Mouse (Mus musculus) stomach, embryonic 14.5 days (tissue): ENCODE measurements around the gene Ptpn20. TPM values are rescaled to one million over a fixed set of nuclear protein-coding genes. Genes with fewer than 3 reads are reported as not detected.

Source experiments
- ATAC-seq: fragments of 200-750 bp; cut with Nextera tagmentation; 2 replicates; pipeline ENCODE4 v1.8.0; 2017; ENCODE audit warnings: low read depth, moderate TSS enrichment; ENCODE audit not compliant: insufficient number of reproducible peaks, insufficient read depth, low FRiP score
- H3K27ac ChIP-seq: fragments of 300-500 bp; sonication (generic); 2 replicates; pipeline ENCODE4 v1.5.1; 2014; ENCODE audit warnings: mild to moderate bottlenecking, low read length, moderate library complexity, mixed read lengths
- H3K27me3 ChIP-seq: fragments of 300-500 bp; sonication (generic); 2 replicates; pipeline ENCODE4 v1.6.1; 2014; ENCODE audit warnings: low read length, control low read depth, mixed read lengths; ENCODE audit not compliant: control insufficient read depth, insufficient read depth
- H3K36me3 ChIP-seq: fragments of 300-500 bp; sonication (generic); 2 replicates; pipeline ENCODE4 v1.6.1; 2014; ENCODE audit warnings: mild to moderate bottlenecking, control low read depth, low read length, moderate library complexity, mixed read lengths; ENCODE audit not compliant: control insufficient read depth, insufficient read depth
- H3K4me1 ChIP-seq: fragments of 300-500 bp; sonication (generic); 2 replicates; pipeline ENCODE4 v1.6.1; 2014; ENCODE audit warnings: low read length, control low read depth, mixed read lengths; ENCODE audit not compliant: control insufficient read depth, insufficient read depth
- H3K4me2 ChIP-seq: fragments of 300-500 bp; sonication (generic); replicated peaks from 2 replicates; pipeline ENCODE4 v1.6.1; 2014; ENCODE audit warnings: low read depth, low read length, control low read depth
- H3K4me3 ChIP-seq: fragments of 300-500 bp; sonication (generic); 2 replicates; pipeline ENCODE4 v1.5.1; 2014; ENCODE audit warnings: low read depth, low read length, control low read depth
- H3K9ac ChIP-seq: fragments of 300-500 bp; sonication (generic); replicated peaks from 2 replicates; pipeline ENCODE4 v1.6.1; 2014; ENCODE audit warnings: low read depth, mild to moderate bottlenecking, control low read depth, low read length, moderate library complexity, mixed read lengths
- H3K9me3 ChIP-seq: fragments of 300-500 bp; sonication (generic); 2 replicates; pipeline ENCODE4 v1.6.1; 2016; ENCODE audit warnings: low read depth, low read length, control low read depth; ENCODE audit not compliant: control insufficient read depth
- WGBS: fragments of 180-500 bp; shearing (Covaris S2); extraction: QIAGEN DNeasy Blood & Tissue Kit; methylation state at CpG from one replicate; pipeline ENCODE4 v1.1.7; 2014; 5-methylcytosine and 5-hydroxymethylcytosine counted together
- polyA plus RNA-seq: library from polyadenylated mRNA; unstranded; fragments of >200 nt; fragmentation: Nextera tagmentation; extraction: Ambion mirVana; gene quantifications from 2 replicates; pipeline ENCODE4 v1.2.1, GENCODE M21; 2014

The Ptpn20 gene
- polyA plus RNA-seq, 1 experiment from 2014 or later: 0.10 TPM

DNA sequence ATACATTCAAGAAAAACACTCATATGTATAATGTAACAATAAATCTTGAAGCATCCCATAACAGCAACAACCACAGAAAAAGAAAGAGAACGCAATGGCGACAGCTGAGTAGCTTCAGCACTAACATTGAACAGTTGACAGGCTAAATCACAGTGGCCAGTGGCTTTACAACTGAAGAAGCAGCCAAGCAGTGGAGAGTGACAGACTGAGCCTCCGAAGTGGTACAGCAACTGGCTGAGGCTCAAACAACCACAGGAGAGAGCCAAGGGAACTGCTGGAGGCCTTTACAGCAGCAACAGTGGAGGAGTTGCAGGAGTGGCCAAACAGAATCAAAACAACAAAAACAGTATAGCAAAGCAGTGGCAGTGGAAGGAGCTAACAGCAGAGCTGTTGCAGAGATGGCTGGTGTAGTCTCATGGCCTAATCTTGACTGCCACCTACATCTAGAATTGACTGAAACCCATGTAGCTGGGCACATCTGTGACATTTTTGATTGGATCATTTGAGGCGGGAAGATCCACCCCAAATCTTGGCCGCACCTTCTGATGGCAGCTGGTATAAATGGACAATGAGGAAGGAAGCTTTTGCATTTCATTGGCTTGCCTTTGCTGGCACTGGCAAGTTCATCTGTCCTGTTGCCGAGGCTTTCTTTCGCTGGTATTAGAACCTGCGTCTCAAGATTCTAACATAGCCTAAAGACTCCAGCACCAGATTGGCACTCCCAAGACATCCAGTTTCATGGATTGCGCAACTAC lies 9.5 kb downstream of the Ptpn20 start:
- no peaks in the 10 kb centered on the region for H3K4me1 ChIP-seq
- no peak overlapping the region for H3K27ac ChIP-seq
- no peaks in the 10 kb centered on the region for H3K36me3 ChIP-seq
- no peak overlapping the region for H3K9ac ChIP-seq
- 89% methylated on average over 9 of the region's 9 CpGs for WGBS
- no peaks in the 10 kb centered on the region for H3K27me3 ChIP-seq
- no peak overlapping the region for H3K4me3 ChIP-seq
- H3K9me3 ChIP-seq: no peaks in the 10 kb centered on the region
- ATAC-seq: no peak
- H3K4me2 ChIP-seq: no peak overlapping the region

DNA sequence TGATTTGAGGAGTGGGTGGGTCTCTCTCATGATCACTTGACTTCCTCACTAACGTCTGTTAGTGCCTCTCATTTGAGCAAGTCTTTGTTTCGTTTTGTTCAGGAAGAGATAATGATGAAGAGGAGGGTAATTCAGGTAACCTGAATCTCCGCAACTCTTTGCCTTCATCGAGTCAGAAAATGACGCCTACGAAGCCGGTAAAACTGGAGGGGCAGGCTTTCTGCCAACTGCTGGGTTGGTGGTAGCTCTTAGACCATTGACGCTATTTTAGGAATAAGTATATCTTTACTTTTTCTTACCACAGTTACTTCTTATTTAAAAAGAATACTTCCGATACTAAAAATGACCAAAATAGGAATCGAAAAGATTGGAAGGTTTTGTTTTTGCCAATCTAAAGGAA lies 18.4 kb downstream of the Ptpn20 start:
- no peak for ATAC-seq
- Histone ChIP-seq H3K27me3 (no peaks in the 10 kb centered on the region), H3K4me3 (no peak overlapping the region), H3K36me3 (no peaks in the 10 kb centered on the region), H3K27ac (no peak overlapping the region), H3K9ac (no peak overlapping the region), H3K4me2 (no peak overlapping the region), H3K9me3 (no peaks in the 10 kb centered on the region), H3K4me1 (no peaks in the 10 kb centered on the region)
- WGBS: 84% methylated on average over 10 of the region's 10 CpGs

DNA sequence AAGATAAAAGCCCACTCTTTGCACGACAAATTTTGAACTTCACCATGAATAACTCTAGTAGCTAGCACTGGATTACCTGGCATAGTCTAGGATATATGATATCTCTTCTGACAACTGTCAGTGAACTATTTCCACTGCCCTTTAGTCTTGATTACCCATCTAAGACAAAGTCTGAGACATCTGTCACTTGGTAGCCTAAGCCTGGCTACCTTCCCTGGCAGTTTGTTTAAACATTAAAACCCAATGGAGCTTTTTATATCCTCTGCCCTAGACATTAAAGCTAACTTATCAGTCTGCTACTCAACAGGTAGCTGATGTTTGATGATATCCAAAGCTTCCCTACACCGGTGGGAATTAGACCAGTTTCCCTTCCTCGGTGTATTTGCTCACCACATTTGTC lies 36.0 kb downstream of the Ptpn20 start:
- ATAC-seq: no peak
- H3K4me2 ChIP-seq: no peak overlapping the region
- H3K27me3 ChIP-seq: no peaks in the 10 kb centered on the region
- H3K27ac ChIP-seq: no peak overlapping the region
- no peaks in the 10 kb centered on the region for H3K4me1 ChIP-seq
- no peak overlapping the region for H3K9ac ChIP-seq
- no peak overlapping the region for H3K4me3 ChIP-seq
- 62% methylated on average over 3 of the region's 3 CpGs for WGBS
- no peaks in the 10 kb centered on the region for H3K9me3 ChIP-seq
- H3K36me3 ChIP-seq: no peaks in the 10 kb centered on the region

DNA sequence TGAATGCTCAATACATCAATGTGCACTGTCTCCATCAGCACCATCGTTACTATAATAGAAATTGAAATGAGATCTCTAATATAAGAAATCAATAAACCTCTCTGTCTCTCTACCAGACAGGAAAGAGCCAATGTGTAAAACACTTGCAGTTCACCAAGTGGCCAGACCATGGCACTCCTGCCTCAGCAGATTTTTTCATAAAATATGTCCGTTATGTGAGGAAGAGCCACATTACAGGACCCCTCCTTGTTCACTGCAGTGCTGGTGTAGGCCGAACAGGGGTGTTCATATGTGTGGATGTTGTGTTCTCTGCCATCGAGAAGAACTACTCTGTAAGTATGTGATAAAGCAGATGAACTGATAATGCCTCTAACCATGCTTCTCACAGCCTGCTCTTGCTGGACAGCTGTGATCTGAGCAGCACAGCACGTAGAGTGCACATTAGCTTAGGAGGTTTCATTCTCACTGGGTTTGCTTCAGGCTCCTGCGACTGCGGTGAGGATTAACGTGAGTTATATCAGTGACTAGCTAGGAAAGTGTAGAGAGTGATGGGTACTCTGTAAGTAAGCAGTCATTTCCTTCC lies 43.9 kb downstream of the Ptpn20 start:
- H3K27ac ChIP-seq: no peak overlapping the region
- WGBS: 66% methylated on average over 8 of the region's 8 CpGs
- no peak overlapping the region for H3K4me2 ChIP-seq
- H3K27me3 ChIP-seq: no peaks in the 10 kb centered on the region
- H3K36me3 ChIP-seq: no peaks in the 10 kb centered on the region
- no peak overlapping the region for H3K4me3 ChIP-seq
- no peak for ATAC-seq
- no peak overlapping the region for H3K9ac ChIP-seq
- no peaks in the 10 kb centered on the region for H3K4me1 ChIP-seq
- no peaks in the 10 kb centered on the region for H3K9me3 ChIP-seq

DNA sequence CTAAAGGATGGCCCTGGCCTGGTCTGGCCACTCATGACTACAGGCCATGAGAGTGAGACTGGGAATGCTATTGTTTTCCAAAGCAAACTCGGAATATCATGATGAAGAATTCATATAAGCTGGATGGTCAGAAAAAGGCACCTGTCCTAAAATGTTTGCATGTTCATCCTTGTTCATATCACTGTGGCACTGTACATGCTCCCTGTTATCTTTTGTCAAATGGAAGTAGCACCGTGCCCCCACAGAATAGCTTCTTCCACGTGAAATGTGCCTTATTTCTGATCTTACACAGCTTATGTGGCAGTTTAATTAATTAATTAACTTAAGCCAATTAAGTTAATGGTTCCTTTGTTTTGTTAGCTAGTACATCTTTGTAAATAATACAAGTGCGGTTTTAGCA lies 45.3 kb downstream of the Ptpn20 start:
- H3K4me3 ChIP-seq: no peak overlapping the region
- no peaks in the 10 kb centered on the region for H3K9me3 ChIP-seq
- no peaks in the 10 kb centered on the region for H3K4me1 ChIP-seq
- no peaks in the 10 kb centered on the region for H3K27me3 ChIP-seq
- no peaks in the 10 kb centered on the region for H3K36me3 ChIP-seq
- WGBS: 93% methylated on average over 4 of the region's 4 CpGs
- no peak for ATAC-seq
- H3K4me2 ChIP-seq: no peak overlapping the region
- no peak overlapping the region for H3K27ac ChIP-seq
- H3K9ac ChIP-seq: no peak overlapping the region

DNA sequence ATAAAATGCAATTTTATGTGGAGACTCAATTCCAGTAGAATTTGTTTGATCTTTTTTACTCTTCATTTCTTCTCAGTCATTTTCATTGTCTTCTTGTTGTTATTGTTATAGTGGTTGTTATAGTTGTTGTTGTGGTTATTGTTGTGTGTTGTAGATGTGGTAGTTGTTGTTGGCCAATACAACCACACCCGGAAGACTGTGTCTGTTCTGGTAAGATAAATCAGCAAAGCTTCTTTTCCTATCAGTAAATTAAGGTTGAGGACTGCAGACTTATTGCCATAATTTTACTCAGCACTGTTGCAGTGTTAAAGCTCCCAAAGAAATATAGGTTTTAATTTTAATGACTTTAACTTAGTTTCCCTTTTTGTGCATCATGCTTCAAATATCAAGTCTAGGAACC lies 45.8 kb downstream of the Ptpn20 start:
- Histone ChIP-seq H3K27me3 (no peaks in the 10 kb centered on the region), H3K36me3 (no peaks in the 10 kb centered on the region), H3K4me2 (no peak overlapping the region), H3K27ac (no peak overlapping the region), H3K9me3 (no peaks in the 10 kb centered on the region), H3K4me3 (no peak overlapping the region), H3K4me1 (no peaks in the 10 kb centered on the region), H3K9ac (no peak overlapping the region)
- no peak for ATAC-seq
- WGBS: 86% methylated on average over 1 of the region's 1 CpGs

DNA sequence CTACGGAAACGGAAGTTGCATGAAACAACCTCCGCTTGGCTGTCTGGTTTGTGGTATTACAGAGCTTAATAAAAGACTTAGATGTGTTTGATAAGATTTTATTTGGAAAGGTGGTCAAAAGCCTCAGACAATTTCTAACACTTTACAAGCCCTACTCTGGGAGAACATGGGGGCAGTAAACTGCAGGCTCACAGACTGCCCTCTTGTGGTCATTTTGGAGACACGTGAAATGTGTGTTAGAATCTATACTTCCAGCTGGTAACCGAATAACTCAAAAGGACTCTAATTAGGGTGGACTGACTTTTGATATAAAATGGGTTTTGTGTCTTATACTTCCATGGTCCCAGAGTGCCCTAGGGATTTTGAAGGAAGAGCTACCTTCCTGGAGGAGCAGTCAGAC lies 50.4 kb downstream of the Ptpn20 start:
- H3K9ac ChIP-seq: no peak overlapping the region
- no peak overlapping the region for H3K27ac ChIP-seq
- no peaks in the 10 kb centered on the region for H3K4me1 ChIP-seq
- no peak for ATAC-seq
- no peak overlapping the region for H3K4me3 ChIP-seq
- 75% methylated on average over 5 of the region's 5 CpGs for WGBS
- no peaks in the 10 kb centered on the region for H3K36me3 ChIP-seq
- H3K27me3 ChIP-seq: no peaks in the 10 kb centered on the region
- no peak overlapping the region for H3K4me2 ChIP-seq
- no peaks in the 10 kb centered on the region for H3K9me3 ChIP-seq

DNA sequence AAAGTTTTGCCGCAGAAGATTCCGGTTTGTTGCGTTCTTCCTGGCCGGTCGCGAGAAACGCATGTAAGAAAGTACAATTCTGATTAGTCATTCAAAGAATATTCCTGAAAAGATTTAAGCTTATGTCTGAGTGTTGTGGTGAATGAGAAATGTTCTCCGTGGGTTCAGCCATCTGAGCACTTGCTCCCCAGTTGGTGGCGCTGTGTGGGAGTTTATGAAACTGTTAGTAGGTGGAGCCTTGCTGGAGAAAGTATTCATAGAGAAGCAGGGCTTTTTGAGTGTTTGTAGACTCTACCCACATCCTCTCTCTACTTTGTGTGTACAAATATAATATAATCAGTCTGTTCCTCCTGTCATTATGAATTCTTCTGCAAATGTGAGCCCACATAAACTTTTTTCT lies 61.7 kb downstream of the Ptpn20 start:
- Histone ChIP-seq H3K27me3 (no peaks in the 10 kb centered on the region), H3K9ac (no peak overlapping the region), H3K9me3 (no peaks in the 10 kb centered on the region), H3K4me1 (no peaks in the 10 kb centered on the region), H3K27ac (no peak overlapping the region), H3K4me2 (no peak overlapping the region), H3K4me3 (no peak overlapping the region), H3K36me3 (no peaks in the 10 kb centered on the region)
- 93% methylated on average over 9 of the region's 9 CpGs for WGBS
- no peak for ATAC-seq

DNA sequence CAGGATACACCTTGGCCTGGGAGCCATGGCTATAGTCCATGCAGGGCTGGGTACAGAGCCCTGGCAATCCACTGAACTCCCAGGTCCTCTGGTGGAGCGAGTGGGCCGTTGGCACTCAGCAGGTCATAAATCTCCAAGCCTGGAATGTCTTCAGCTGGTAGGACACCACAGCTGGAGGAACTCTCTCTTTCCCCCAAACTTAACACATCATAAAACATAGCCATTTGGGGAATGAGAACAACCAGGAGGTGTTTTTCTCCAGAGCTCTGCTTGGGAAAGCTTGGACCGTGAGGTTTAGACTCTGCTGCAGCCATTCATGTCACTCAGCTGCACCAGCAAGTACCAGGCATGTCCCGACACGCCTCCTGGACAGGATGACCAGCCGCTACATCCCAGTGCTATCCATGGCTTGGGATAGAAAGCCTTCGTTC lies 68.5 kb downstream of the Ptpn20 start:
- H3K4me2 ChIP-seq: no peak overlapping the region
- no peak overlapping the region for H3K27ac ChIP-seq
- H3K4me3 ChIP-seq: no peak overlapping the region
- no peak for ATAC-seq
- WGBS: 55% methylated on average over 7 of the region's 7 CpGs
- 0 out of 2 replicates have a peak, but pooled peaks cover 4% of the 10 kb centered on the region for H3K4me1 ChIP-seq
- H3K27me3 ChIP-seq: no peaks in the 10 kb centered on the region
- no peak overlapping the region for H3K9ac ChIP-seq
- H3K9me3 ChIP-seq: no peaks in the 10 kb centered on the region
- H3K36me3 ChIP-seq: no peaks in the 10 kb centered on the region
